Comparison of ENCODE assay signal across 9 mouse cellular contexts in genomic region chr13:52025482-52025848, GRCm38 (mm10).
A peak's percentile ranks its signal among the peaks of the same experiment; 100 is the strongest.
DNase-seq lines count a peak whose midpoint lies in the region; ATAC-seq and TF ChIP-seq lines count a peak whose summit lies in the region.
"Had no signal": no experiment of that assay in that cellular context is flagged by ENCODE, and none has a peak within 500 bp of the region (broad histone marks: within the 10 kb centered on the region; RNA-seq: fewer than 3 reads in every experiment).

No protein-coding gene starts in this region.

- peak; percentile 41 for DNase-seq in embryo, embryonic 10 days (ENCODE audit: low spot score)
- no peak for DNase-seq in embryo, embryonic 9.5 days (ENCODE audit: extremely low spot score)
- DNase-seq in 3134 (ENCODE audit: extremely low read depth, insufficient read length, low spot score): peak; percentile 84
- no peak for DNase-seq in urinary bladder, postnatal 4 days (ENCODE audit: low spot score in 2 of 2)
- no peak for DNase-seq in right cerebral cortex, postnatal 36 days (ENCODE audit: low spot score in 2 of 2)
- DNase-seq in heart, postnatal 25 days (ENCODE audit: low spot score): no peak

- no peaks in the 10 kb centered on the region for H3K36me3 ChIP-seq in embryonic facial prominence, embryonic 15.5 days
- no peaks in the 10 kb centered on the region for H3K36me3 ChIP-seq in intestine, postnatal 0 days (ENCODE audit: control insufficient read depth, insufficient read depth)
- H3K36me3 ChIP-seq: liver, embryonic 15.5 days had no signal

- WGBS in embryonic facial prominence, embryonic 15.5 days: 67% methylated on average over 5 of the region's 5 CpGs
- WGBS in intestine, postnatal 0 days: 60% methylated on average over 5 of the region's 5 CpGs

- peaks cover 57% of the 10 kb centered on the region for H3K4me1 ChIP-seq in embryonic facial prominence, embryonic 15.5 days
- H3K4me1 ChIP-seq in intestine, postnatal 0 days (replicated peaks; ENCODE audit: control insufficient read depth, insufficient read depth, low read length): peaks cover 16% of the 10 kb centered on the region

- no peaks in the 10 kb centered on the region for H3K9me3 ChIP-seq in embryonic facial prominence, embryonic 15.5 days (replicated peaks)
- H3K9me3 ChIP-seq in intestine, postnatal 0 days (ENCODE audit: control insufficient read depth): no peaks in the 10 kb centered on the region
- H3K9me3 ChIP-seq: liver, embryonic 15.5 days had no signal

- H3K27ac ChIP-seq in embryonic facial prominence, embryonic 15.5 days (replicated peaks): peak overlapping the region; percentile 60; the same call in 1 of the 2 replicates
- H3K27ac ChIP-seq in intestine, postnatal 0 days (ENCODE audit: low read depth, low read length): peak overlapping the region; percentile 86
- H3K27ac ChIP-seq: liver, embryonic 15.5 days had no signal

- TF ChIP-seq CTCF in intestine, postnatal 0 days (IDR thresholded peaks at IDR 0.05; ENCODE audit: low read depth): no peak

- no peak for ATAC-seq in embryonic facial prominence, embryonic 15.5 days (ENCODE audit: insufficient number of reproducible peaks, low FRiP score, low TSS enrichment, low read depth)
- peak; percentile 15; the same call in 1 of the 2 replicates for ATAC-seq in intestine, postnatal 0 days

- H3K4me2 ChIP-seq in embryonic facial prominence, embryonic 15.5 days (replicated peaks): no peak overlapping the region
- H3K4me2 ChIP-seq in intestine, postnatal 0 days (replicated peaks; ENCODE audit: low read depth): 0 out of 2 replicates have a peak overlapping the region, but pooled peaks have one; percentile 10

- intact Hi-C loops in heart, postnatal 25 days (cut with DNase I): no loop called here

- no peak overlapping the region for H3K4me3 ChIP-seq in embryonic facial prominence, embryonic 15.5 days (replicated peaks)
- H3K4me3 ChIP-seq in intestine, postnatal 0 days (ENCODE audit: low read depth, low read length): no peak overlapping the region
- H3K4me3 ChIP-seq: liver, embryonic 15.5 days had no signal

- no peak overlapping the region for H3K9ac ChIP-seq in embryonic facial prominence, embryonic 15.5 days
- no peak overlapping the region for H3K9ac ChIP-seq in intestine, postnatal 0 days (ENCODE audit: low read depth, low read length)
- H3K9ac ChIP-seq: liver, embryonic 15.5 days had no signal

- H3K27me3 ChIP-seq in embryonic facial prominence, embryonic 15.5 days: no peaks in the 10 kb centered on the region
- no peaks in the 10 kb centered on the region for H3K27me3 ChIP-seq in intestine, postnatal 0 days (replicated peaks; ENCODE audit: control insufficient read depth, insufficient read depth, low read length)
- H3K27me3 ChIP-seq: liver, embryonic 15.5 days had no signal

Comparison
In these comparisons a context has a peak if more than half of its experiments do, and no peak if none do; other contexts are left out.
1. DNase-seq: peak in embryo, embryonic 10 days (single experiment) and 3134 (single experiment); none in embryo, embryonic 9.5 days (single experiment), urinary bladder, postnatal 4 days (0 of 2), right cerebral cortex, postnatal 36 days (0 of 2) and heart, postnatal 25 days (single experiment).